Mouse (Mus musculus) heart, adult 8-10 months (tissue): ENCODE measurements at regions not wholly inside any gene's neighbourhood (a gene's known extent, or its start where the extent isn't known, plus 50 kb on each side); places are given as distances from the start of the nearest gene placed in this dataset.

Experiments
- DNase-seq: peaks from one replicate; pipeline ENCODE4 v3.0.0; 2022; ENCODE audit warnings: low spot score

DNA sequence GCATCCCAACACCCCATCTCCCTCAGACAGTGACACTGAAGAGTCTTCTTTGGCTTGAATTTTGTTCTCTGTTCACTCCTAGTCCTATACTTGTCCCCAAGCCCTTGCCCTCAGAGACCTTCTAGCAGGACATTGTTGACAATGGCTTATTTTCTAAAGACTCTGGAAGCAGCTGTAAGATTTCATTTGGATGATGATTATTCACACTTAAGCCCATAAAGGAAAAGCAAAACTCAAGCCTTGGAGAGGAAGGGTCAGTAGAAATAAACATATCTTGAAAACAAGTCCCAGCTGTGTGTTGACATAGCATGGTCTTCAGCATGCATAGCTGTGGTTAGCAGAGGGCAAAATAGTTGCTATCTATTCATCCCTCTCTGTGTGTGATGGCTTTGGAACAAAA lies 59.9 kb upstream of the Cdh11 start:
- DNase-seq, result no peak

DNA sequence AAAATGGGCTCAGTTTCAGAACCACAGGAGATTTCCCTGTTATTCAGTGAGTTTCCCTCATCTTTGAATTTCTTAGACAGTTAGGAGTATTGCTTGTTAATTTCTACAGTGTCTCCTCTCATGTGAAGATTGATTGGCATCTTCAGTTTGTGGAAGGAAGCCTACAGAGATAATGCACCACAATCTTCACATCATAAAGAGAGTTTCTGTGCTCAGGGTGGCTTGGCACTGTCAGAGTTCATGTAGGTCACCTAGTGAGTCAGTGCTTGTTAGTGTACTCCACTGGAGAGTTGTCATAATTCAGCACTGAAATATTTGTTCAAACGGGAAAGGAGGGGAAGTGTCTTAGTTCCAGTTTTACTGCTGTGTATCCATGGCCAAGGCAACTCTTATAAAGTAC lies 74.6 kb upstream of the Cdh11 start:
- DNase-seq, result no peak

DNA sequence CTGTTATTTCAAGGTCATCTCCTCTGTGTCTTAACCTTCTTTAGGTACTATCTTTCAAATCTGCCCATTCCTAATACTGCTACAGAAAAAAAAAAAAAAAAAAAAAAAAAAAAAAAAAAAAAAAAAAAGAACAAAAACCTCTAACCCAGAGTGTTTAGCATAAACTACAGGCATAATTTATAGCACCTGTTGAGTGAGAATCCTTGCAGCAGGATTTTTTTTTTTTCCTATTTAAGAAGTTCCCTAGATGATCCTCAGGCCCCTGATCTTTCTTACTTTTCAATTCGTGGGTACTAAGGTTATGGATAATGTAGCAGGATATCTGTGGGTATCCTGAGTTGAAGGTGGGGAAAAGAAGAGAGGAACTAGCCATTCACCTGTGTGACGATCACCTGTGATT lies 114.1 kb upstream of the Cdh11 start:
- DNase-seq, result no peak

DNA sequence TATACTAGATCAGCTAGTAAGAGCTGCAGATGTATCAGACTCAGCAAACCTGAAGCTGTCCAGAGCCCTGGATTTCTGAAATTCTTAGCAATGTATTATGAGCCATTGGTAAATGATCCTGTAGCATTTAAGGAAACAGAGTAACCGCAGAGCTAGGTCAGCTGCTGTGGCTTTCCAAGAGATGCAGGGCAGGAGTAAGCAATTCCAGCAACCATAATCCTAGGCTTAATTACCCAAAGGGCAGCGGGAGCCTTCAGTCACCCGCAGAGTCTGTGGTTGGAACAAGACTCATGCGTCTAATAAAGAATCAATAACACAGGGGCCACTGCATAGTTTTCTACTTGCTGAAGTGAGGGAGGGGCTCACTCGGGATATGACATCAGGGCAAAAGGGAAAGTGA lies 115.2 kb upstream of the Cdh11 start:
- DNase-seq, result no peak

DNA sequence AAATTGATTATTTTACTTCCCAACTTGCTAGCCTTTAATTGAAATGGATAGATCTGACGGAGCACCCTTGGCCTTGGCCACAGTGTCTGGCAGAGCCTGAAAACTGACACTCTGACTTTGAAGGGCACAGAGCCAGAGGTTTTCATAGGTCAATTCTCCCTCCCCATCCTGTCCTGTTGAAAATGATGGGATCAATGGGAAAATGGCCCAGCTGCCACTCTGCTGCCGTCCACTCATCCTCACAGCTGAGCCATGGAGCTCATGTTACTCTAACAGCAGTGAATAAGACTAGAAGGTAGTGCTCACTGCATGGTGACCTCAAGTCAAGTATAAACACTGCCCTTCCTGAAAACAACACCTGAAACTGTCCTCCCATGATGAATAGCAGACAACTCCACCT lies 122.0 kb upstream of the Cdh11 start:
- no peak for DNase-seq

DNA sequence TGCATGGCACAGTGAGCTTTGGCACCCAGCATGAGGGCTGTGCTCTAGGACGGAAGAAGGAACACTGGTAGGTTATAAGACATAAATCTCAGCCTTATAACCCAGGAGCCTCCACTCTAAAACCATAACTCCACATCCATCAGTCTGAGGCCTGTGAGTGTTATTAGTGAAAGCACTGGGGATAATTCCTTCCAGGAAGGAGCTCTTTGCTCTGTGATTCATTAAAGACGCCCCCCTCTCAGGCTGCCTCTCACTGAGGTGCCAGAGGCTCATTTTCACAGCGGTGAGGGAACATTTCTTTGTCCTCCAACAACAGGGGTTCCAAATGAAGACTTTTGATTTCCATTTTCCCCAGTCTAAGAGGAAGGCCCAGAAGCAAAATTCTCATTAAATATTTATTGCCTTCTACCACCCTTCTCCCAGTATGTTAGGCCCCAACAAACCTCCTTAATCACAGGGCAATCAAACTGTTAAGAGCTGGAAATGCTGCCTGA lies 145.9 kb upstream of the Cdh11 start:
- DNase-seq, result no peak

DNA sequence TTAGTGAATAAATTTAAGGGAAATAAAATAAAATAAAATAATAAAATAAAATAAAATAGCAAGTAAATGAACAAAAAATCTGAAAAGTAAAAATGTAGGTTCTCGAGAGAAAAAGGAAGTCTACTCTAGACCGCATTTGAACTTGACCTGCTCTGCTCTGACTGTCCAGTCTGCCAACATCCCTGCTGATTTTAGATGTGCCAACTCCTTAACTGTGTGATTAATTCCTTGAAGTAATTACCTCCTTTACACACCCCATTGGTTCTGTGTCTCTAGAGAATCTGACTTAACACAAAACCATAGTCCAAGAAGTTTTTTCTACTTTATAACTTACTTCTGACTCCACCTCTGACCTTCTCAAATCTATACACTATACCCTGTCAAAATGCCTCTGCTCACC lies 153.3 kb upstream of the Cdh11 start:
- no peak for DNase-seq

DNA sequence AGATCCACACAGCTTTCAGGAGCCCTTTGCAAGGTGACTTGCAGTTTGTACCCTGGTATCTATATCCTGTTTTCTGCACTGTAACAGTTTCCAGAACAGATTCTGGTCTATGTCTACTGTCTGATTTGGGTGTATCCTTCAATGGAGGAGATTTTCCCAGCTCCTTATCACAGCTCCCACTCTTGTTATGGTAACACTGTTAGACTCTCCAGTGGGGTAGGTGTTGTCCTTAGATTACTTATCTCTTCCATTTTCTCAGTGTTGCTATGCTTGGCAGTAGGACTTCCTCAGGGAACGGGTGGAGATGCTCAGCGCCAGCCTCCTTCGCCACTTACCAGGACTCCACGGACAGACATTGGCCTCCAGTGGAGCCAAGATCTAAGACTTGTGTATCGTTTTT lies 160.1 kb upstream of the Cdh11 start:
- DNase-seq, result no peak

DNA sequence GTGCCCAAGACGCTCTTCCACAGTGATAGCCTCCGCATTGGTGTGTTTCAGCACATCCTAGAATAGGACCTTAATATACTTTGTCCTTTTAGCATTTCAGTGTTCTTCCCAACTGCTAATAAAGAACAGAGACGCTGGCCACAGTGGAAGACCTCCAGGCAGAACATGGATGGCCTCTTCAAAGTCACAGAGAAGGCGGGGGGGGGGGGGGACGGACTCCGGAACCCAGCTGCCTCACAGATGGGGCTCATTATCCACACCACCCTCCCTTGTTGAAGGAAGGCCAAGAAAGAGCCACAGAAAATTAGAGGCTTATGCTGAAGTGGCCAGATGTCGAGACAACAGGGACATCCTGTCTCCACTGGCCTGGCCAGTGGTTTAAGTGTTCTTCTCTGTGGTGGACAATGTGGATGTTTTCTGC lies 192.7 kb upstream of the Cdh11 start:
- DNase-seq, result peak; percentile 7

DNA sequence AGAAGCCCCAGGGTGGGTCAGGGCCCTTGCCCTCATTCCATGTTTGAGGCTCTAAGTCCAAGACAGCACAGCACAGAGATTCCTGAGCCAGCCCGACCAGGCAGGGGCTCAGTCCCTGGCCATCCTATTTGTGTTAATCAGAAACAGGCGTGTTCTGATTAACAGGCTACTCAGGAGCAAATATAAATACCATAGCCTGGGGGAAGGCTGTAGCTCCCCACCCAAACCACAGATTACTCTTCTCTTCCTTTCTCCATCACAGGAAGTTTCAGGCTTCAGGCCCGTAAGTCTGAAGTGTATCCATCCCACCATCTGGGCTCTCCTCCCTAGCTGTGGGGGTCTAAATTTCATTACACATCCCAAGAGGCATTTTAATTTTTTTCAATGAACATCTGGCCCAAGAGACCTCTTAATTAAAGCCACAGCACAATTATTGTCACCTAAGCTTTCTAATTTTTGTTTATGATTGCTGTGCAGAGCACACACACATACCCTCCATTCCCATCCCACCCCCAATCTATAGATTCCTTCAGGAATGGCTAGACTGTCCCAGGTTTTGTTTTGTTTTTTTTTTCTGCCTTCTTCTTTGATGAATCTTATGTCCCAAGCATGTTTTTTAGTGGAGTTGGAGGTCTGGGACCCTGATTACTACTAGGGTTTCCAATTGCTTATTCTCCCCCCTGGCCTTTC lies 197.9 kb upstream of the Cdh11 start:
- DNase-seq, result no peak

DNA sequence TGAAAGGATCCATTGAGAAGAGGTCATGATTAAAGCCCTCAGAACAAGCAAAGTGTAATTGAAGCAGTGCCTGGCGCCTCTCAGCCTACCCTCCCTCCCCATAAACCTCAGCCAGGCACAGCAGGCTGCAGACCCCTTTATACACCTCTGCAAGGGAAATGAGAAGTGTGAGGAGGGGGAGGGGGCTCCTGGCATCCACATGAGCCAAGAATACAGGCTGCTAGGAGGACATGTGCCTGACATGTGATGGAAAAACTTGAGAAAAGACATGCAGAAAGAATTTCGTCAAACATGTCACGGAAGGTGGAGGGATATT lies 198.4 kb upstream of the Cdh11 start:
- DNase-seq, result no peak

DNA sequence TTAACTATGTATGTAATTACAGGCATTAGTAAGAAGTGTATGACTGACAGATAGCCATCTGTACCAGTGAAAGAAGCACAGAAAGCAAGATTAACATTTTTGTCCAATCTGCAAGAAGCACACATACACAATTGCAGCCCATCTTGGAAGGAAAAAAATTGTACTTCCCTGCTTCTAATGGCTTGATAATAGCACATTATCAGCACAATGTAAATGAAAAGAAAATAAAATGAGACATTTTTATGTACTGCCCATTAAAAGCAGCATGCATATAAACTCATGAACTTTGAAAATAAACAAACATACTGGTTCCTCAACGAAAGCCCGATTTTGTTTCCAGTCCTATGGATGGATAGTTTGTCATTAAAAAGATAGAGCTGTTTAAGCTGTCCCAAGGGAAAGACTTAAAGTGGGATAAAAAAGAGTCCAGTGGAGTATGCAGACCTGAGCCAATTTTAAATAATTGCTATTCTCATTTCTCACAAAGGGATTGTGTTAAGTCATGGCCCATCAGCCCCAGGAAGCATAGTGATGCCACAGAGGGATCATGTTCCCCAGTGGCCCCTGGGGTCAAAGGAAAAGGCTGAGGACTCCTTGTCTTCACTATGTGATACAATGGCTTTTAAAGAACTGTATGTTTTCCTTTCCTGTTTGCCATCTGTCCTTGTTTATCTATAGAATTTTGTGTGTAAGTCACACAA lies 222.0 kb upstream of the Cdh11 start:
- no peak for DNase-seq

DNA sequence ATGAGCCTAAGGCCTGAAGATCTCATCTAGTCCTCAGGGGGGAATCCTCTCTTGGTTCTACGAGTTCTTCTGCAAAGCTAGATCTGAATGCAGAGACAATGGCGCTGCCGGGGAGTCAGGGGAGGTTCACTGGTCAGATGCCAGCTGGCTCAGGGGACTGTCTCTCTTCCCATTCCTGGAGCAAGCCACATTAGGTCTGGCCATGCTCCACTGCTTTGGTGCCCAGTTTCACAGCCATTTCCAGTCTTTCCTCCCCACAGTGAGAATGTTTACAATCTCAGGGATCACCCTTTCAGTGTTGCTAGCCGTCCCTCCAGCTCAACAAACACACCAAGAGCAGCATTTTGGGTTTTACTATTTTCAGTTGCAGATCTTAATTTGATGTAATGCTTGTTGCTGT lies 233.7 kb upstream of the Cdh11 start:
- no peak for DNase-seq

DNA sequence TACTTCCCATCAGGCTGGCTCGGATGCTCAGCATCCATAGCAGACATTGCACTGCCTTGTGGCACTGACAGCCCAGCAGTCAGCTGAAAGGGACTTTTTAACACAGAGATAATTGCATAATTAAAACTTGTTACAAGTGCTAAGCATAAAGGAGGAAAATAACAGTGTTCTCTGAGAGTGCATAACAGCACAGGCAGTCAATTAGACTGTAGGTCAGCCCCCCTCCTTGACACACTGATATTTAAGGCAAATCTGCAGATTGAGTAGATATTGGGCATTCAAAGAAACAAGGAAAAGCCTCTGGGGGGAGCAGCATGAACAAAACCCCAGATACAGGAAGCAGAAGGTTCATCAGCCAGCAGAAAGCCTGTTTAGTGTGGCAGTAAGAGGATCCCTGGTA lies 237.8 kb upstream of the Cdh11 start:
- no peak for DNase-seq

DNA sequence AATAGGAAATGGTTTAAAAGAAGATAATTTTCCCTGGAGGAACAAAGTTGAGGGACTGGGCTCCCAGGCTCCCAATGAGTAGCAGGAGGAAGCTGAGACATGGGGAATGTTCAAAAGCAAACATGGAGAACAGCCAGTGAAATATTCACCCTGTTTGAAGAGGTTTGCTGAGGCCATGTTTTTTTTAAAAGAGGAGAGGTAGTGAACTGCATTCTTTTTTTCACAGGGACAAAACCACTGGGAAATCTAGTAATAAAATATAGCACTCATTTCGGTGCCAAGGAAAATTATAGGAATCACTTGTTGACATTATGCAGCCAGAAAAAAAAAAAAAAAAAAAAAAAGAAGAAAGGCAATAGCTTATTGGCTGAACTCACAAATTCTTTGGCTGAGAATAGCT lies 246.3 kb upstream of the Cdh11 start:
- no peak for DNase-seq

DNA sequence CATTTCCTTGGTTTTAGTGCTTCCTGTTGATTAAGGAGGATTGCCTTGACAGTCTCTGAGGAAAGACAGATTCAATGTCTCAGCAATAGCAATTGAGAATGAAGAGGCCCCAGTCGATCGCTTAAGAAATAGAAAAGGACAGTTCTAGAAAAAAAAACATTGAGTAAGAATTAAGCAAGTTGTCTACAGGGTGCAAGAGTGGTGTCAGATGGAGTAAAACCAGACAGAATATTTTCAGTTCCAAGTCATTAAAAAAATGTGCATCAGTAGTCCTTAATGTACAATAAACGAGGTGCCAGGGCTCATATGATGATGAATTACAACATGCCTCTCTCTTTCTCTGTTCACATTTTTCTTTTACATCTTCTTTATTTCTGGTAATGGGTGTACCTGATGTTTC lies 248.5 kb upstream of the Cdh11 start:
- no peak for DNase-seq

DNA sequence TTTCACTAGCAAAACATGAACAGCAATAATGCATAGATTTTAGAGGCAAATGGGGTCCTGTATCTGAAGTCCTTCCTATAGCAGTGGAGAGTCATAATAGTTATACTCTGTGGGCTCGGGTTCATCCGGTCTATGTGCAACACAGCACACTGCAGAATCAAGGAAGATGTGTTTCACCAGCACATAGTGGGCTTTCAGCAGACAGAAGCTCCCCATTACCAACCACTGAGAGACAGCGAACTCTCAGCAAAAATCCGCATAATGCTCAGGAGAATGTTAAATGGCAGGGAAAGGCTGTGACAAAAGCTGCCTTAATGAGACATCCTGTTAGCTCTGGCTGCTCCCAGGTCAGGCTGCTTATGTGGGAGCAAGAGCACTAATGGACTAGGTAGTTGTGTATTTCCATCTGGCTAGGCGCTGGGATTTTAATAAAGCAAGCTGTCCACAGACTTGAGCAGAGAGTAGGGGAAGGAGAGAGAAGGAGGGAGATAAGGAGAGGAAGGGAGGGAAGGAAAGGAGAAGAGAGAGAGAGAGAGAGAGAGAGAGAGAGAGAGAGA lies 286.7 kb upstream of the Cdh11 start:
- DNase-seq, result no peak

DNA sequence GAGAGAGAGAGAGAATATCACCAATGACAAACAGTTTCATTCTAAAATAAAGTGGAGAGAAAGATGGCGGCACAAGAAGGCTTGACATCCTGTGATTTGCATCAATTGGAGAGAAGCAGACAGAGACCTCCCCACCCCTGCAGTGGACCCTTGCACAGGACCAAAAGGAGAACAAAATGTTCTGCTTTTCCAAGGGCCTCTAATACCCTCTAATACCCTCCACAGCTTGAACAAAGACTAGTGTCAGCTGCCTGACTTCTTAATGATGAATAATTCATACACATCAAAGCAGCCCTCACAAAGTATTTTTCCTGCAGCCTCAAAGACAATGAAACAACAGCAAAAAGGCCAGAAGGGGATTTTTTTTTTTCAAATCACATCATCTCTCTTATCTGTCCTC lies 287.2 kb upstream of the Cdh11 start:
- no peak for DNase-seq

DNA sequence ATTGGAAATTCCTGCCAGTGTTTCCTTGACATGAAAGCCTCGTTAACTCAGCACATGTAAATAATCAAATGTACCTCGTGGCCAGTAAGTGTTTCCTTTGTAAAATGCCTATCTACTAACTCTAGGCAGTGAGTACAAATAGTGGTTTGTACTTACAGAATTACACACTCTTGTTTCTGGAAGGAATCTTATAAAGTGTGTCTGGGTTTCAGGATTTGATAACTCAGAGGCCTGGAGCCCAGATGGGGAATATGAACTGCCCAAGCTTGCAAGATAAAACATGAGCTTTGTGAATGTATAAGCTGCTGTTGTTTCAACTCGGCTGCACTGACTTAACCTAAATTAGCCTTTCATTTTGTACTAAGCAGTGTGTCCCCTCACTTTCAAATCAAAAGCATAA lies 293.1 kb upstream of the Cdh11 start:
- no peak for DNase-seq

DNA sequence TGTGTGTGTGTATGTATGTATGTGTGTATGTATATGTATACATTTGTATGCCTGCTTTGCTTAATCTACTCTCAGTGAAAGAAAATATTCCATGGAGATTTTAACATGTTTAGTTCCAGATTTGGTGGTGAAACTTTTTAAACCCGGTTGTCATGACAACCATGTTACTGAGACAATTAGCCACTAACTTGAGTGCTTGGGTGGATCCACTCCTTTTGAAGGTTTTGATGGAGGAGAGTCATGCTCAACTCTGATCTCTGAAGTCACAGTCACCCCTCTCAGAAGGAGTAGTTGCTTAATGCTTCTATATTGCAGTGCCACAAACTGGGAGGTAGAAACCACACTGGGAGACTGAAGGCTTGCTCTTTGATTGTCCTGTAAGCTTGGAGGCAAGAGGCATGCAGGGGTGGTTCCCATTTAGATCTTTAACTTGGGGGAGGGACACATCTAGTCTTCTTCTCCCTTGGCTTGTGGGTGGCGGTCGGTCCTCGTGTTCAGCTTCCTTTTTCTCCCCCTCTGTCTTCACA lies 301.6 kb upstream of the Cdh11 start:
- DNase-seq, result no peak

DNA sequence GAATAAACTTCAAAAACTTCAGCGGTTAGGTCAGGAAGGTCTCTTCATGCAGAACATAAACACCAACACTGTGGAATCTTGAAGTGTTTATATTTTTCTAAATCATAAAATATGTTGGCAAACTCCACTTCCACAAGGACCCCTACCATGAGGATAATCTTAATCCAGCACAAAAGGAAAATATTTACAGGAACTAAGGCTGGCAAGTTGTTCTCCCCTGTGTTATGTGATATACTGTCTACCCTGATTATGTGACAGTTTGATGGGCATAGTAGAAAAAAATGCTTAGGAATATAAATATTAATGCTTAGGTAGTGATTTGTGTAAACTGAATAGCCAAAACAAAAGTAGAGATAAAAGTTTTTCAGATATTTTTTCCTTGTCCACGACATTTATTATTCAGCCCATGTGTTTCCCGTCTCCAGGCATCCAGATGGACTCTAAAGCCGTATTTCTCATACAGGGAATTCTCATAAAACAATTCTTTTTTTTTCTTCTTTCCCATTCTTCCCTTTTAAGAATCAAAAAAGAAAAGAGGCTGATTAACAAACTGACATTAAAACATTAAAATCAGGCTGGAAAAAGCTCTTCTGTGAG lies 311.2 kb upstream of the Cdh11 start:
- DNase-seq, result no peak

DNA sequence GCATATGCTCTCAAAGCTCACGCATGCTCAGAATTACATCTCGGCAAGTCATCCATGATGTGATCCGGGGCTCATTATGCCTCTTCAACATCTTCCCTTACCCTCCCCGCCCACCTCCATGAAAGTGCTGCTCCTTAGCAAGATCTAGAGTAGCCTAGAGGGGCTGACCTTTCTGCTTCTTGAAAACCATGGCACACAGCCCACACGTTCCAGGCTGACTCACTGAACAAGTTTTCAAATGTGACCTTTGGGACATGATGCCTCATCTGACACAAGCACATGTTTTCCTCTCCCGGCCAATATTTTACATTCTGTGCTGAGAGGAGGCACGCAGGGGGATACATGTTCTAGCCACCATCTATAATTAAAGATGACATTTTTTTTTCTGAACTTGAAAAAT lies 340.1 kb upstream of the Cdh11 start:
- DNase-seq, result no peak

DNA sequence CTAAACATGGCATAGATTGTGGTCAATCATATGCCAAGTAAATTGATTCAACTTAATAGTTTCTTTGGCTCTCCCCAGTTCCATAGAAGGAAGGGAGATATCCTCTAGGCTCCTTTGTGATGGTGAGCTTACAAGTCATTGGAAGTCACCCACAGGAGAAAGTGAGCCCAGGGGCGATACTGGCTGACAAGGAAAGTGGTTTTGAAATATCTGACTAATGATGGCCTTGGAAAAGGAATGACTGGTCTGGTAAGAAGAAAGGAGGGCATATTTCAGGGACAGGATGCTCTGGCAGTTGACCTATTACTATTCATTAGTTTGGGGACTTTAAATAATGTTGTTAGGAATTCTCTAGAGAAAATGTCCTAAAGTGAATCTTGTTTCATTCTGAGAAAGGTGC lies 352.7 kb upstream of the Cdh11 start:
- DNase-seq, result no peak
